Mouse (Mus musculus) layer of hippocampus, adult 9-10 months (tissue): ENCODE data around the gene Aim2.
"Not testable (repeated sequence)": the region's sequence is repeated elsewhere in the genome, so short reads cannot be mapped to it uniquely, and the experiment has no call there.

ENCODE experiments used
- DNase-seq: peaks from one replicate; pipeline ENCODE4 v3.0.0; 2022; ENCODE audit warnings: low spot score

The Aim2 gene

DNA sequence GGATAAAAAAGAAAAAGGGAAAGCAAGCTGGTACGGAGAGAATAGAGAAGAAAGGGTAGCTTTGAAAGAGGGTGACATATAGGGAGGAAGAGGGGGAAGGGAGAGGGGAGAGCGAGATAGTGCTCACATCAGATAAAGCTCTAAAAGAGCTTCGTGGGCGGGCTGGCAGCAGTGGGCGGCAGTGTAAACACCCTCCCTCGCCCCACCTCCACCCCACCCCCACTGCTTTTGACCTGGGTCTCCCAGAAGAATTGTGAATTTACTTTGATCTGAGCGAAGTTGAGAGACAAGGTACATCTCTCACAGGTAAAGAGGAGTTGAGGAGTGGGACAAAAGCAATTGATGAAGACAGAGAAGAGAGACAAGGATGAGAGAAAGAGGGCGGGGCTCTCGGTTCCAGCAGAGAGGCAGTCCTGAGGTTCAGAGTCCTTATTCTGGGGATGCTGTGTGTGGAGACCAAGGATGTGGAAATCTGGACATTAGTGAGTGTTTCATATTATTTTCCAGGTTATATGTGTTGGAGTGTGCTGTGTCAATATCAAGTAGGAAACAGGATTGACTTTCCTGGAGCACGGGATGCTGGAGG is at the start of gene Aim2:
Aim2 (plus strand) TSS at position 508 of the 586 bp plus-strand sequence.
- DNase-seq = no peak

DNA sequence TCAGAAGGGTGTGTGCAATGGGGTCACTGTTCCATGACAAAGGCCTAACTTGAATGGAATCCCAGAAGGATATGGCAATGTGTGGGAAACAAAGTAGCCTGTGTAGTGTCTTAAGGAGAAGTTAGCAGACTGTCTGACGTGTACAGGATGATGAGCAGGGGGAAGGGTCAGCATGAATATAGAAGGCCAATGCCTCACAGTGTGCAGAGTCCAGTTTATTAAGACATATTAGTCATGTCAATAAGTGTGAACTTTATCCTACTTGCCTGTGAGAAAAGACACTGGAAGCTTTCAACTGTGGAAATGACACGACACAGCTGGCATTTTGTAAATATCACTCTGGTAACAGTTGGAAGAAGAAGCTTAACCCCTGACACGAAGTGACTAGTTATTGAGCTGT is 47.9 kb upstream of the Aim2 start:
- DNase-seq = not testable (repeated sequence)

DNA sequence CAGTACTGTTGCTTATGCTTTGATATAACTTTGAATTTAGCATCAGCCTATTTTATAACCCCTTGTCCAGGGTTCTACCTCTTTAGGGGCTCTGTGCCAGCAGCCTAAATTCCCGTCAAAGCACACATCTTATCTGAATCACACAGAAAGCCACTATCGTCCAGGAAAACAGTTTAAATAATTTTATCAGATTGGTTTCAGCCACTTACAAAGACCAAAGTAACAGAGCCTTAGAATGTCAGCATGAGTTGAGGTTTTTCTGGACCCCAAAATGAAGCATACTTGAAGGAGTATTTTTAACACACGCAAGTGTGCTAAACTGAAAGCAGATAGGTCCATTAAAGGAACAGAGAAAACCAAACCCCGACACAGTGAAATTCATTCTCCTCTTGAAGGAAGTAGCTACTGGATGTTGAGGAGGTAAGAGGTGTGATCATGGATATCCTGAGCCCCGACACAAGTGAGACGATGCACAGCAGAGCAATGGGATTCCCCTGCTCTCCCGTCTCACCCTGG is 37.1 kb upstream of the Aim2 start:
- not testable (repeated sequence) for DNase-seq

DNA sequence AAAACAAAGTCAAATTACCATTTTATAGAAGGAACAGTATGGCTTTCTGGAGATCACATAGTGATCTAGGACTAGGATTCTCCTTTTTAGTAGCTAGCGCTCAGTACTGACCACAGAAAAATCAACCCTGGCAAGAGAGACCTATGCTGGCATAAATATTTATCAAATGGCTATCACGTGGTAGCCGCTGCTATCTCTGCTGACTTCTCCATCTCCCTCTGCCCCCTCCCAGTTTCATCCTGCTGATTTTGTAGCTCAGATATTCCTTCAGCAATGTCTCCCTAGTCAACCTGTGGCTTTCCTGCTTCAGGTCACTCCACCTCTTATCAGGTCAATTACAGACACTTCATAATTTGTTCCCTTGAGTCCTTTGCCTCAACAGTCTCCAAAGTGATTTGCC is 35.0 kb upstream of the Aim2 start:
- no peak for DNase-seq

DNA sequence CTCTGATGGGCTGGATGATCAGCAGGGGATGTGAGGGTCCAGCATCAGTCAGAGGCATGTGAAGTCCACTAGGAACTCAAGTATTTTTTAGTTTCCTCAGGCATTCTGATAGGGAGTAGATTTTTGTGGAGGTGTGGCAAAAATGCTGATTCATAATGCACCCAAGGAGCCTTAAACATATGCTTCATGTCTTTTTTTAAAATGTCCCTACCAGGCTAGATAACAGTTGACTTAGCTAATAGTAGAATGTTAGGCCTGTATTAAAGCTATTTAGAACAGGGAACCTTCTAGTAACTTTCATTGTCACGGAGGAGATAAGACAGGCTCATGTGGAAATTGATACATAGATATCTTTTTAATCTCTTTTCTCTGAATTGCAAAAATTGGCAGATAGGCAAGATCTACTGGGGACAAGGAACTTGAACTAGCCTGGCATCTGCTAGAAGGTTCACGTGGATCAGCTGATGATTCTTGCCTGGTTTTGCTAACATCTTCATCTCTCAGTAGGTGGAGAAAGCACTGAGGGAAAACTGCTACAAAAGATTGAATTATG is 32.7 kb upstream of the Aim2 start:
- no peak for DNase-seq

DNA sequence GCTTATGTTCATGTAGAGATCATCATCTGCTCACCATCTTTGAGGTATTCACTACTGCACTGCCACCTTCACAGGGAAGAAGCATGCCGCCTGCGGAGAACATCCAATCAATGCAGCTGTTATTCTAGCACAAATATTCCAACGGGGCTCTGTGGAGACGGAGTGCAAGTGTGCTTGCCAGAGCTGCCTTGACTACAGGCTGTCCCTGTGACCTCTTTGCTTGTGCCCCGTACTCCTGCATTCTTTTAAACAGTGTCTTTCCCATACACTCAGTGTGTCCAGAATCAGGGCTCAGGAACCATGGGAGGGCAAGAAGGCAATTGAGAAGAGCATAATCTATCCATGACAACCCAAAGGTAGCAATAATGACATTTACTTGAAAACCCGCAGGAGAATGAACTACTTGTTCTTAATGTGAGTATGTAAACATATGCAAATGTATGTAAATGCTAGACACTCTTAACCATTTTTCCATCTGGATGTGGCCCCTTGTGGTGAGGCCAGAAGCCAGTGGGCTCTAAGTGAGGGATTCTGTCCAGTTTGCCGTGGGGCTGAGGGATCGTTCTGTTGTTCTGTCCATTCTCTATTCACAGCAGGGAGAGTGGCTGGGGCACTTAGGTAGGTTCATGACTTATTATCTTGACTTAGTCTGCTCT is 29.0 kb upstream of the Aim2 start:
- no peak for DNase-seq

DNA sequence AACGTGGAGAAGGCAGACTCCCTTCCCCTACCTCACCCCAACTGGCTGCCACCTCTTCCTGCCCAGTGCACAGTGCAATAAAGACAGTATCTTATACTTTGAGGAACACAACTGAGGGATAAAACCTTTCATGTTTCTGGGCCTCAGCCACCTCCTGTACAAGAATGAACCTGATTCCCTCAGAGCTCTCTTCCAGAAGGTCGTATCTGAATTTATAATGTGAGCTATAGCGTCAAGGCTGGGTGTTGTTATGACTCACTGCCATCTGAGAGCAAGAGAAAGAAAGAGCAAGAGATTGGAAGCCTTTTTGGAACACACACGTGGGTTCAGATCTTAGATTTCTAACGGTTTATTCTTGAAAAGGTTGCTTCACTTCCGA is 28.4 kb upstream of the Aim2 start:
- no peak for DNase-seq

DNA sequence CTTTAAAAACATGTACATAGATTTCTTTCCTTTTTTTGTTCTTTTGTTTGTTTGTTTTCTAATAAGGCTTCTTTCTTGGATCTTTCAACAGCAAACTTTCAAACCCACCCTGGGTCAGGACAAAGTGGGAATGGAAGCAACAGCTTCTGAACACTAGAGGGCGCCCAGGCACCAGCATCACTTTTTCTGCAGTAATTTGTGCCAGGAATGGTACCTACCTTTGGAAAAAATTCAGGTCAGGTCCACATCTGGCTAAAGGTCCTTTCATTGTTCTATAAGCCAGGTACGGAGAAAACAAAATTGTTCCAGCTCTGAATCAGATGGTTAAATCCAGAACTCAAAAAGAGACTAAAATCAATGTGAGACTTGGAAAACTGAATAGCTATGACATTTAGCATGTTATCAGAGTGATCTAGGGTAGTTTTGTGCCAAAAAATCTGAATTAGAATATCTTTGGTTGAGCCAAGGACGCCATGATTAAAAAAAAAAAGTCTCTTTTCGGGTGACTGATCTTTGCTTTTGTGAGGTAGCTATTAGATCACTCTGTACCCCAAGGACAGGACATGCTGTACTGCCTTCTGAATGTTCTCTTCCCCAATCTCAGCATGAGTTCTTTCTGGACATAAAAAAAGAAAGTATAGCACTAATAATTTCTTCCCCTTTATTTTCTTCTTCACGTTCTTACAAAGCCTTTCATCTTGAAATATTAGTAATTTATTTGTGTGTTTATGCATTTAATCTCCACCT is 26.7 kb upstream of the Aim2 start:
- DNase-seq = no peak

DNA sequence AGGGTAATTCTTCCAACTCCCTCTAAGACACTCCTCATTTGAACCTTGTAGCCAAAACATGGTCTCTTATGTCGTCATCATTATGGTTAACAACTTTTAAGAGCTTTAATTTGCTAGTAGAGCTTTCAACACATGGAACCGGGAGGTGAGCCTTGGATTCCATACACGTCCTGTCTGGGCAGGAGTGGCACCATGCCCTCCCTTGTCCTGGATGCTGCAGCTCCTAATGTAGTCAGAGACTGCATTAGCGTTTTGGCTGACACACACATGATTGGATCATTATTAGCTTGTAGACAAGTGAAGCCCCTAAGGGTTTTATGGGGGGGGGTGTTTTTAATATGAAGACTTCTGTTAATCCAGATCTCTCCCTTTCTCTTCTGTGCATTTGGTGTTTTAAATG is 25.7 kb upstream of the Aim2 start:
- no peak for DNase-seq

DNA sequence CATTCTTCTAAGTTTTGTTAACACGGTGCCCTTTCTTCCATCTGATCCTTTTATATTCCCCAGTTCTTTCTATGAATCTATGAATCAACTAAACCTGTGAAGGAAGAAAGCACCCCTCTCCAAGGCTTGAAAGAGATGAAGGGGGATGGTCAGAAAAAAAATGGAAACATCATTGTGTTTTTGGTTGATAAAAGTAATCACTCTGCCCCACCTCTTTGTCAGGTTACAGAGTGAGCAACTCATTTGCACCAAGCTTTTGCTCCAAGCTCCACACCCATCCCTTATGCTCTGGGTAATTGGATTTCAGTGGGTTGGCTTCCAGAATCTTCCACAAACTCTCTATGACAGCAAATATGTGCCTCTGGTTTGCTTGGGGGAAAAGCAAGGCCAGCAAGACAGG is 25.3 kb upstream of the Aim2 start:
- no peak for DNase-seq

DNA sequence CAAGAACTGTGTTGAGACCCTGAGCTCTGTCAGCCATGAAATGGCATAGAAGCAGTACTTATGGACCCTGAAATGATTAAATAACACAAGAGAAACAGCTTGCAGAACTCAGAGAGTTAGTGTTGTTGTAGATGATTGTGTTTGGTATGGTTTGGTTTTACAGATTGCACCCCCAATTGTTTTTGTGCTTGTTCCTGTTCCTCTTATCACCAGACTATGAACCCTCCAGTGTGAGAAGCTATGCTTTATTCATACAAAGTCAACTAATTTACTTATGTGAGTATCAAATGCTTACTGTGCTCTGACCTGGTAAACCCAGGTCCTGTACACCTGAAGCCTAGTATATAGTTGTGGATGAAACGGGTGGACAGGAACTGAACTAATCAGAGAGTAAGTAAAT is 24.1 kb upstream of the Aim2 start:
- no peak for DNase-seq

DNA sequence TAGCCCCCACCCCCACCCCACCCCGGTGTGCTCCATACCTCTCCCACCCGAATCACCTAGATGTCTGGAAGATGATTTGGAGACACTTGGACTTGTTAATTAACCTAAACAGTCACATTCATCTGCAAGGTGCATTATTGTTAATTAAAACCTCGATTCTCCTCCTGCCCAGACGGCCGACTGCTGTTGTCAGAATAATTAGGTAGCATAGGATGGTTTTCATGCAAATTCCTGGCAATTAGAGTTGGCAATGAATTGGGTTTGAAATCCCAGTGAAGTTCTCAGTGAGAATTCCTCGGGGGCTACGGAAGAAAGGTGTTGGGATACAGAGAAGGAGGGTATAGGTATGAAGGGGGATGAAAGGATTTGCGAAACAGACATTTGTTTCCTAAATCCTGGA is 22.2 kb upstream of the Aim2 start:
- DNase-seq = no peak

DNA sequence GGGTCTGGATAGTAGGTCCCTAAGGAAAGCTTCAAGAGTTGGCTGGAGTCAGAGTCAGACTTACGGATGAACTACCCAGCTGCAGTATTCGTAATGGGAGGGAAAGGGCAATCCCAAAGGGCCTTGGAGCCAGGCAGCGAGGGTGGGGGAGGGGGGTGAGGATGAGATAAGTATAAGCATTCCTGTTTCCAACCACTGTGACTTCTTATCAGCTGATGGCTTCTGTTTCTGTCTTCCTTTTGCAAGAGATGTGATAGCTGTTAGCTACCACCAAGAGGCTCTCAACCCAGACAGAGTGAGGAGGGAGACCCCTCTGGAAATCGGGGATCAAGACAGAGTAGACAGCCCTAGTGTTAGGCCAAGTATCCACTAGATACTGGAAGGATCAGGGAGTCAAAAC is 21.5 kb upstream of the Aim2 start:
- no peak for DNase-seq

DNA sequence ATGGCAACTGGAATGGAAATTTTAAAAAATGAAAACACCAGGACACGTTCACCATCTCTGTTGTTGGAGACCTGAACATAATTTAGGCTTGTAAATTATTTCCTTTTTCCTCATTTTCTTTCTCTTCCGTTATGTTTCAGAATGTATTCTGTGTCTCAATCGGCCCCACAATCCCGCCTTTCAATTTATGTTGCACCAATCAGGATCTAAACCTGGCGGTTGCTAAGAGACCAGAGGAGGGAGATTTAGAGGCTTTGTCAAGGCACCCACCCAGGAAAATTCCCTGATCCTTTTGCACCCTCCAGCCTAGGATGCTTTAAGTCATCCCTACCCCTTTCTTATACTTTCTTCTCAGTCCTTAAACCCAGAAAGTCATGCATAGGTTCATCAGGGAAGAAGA is 20.9 kb upstream of the Aim2 start:
- no peak for DNase-seq

DNA sequence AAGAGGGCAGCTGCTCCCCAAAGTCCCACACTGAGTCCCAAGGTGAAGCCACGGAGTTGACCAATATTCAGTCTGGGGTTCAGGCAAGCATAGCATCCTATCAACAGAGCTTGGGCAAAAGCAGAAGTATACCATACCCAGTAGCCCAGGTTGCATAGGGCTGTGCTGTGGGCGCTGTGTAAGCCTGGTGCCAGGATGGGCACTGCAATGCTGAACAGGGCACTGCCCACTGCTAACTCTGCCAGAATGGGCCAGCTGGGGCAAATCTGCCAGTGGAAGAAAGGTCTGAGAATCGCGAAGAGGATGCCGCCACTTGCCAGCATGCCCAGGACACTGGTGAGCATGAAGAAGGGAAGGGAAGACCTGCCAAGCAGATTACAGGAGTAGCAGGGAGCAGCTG is 18.3 kb upstream of the Aim2 start:
- DNase-seq = no peak

DNA sequence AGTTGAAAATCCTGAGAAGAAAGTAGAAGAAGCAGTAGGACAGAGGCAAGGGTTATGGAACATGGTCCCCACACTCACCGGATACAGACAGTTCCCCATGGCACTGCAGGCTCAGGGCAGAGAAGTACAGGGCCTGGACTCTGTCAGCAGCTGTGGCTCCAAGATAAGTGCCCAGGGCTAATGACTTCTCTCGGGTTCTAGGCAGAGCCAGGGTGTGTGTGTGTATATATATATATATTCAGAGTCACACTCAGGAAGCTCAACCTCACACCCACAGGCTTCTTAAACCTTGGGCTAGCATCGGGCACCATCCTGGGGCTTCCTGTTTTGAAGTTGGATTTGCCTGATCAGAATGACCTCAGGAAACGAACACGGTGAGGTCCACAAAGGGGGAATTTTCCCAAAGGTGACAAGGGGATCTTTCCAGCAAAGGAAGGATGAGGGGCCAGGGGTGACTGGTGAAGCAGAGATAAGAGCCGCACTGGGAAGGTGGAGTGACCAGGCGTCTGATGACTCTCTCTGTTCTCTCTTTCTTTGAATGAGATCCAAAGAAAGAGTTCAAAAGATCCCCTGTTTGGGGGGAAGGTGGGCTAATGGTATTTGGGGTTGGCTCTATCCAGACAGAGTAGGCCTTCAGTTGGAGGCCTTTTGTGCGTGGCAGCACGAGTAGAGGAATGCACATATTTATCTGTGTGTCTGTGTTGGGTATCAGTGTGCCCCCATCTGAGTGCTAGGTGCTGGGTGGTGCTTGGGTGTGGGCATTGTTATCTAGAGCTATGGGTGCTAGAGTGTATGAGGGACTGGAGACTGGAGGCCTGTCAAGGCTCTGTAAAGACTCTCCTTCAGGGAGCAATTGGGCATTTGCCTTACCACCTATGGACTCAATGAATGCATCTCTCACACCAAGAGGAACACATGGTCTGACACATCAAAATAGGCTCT is 17.1 kb upstream of the Aim2 start, which contains the start of gene Ackr1:
Ackr1 (minus strand) TSS at position 439 of the 942 bp plus-strand sequence.
- no peak for DNase-seq

DNA sequence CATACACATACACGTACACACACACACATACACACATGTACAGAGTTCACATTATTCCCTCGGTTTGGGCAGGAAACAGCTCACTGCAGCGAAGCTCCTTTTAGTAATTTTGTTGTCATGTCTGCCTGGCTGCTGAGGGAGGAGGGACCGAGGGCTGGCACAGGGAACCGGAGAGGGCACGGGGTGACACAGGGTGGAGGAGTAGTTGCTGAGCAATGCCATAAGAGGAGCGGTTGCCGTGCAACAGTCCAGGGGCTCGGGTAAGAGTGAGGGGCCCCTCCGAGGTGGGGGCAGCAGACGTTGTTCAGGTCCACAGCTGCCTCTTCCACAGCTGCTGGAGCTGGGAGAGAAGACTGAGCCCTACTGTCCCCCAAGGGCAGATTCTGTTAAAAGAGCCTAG is 14.8 kb upstream of the Aim2 start:
- DNase-seq = no peak

DNA sequence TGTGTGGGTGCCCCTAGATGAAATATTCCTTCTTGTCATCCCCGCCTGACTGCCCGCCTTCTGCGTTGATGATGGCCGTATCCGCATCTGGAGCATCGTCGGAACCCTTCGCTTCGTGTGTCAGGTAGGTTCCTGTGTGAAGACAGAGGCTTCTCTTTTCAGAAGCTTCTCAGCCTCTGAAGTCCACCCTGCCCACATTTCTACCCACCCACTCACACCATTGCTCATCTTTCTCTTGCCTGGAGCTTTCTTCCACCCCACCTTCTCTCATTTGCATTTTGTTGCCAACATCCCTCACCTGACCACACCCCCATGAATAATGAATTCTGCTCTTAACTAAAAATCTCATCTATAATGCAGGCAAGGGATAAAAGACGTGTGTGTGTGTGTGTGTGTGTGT is 13.7 kb upstream of the Aim2 start:
- no peak for DNase-seq

DNA sequence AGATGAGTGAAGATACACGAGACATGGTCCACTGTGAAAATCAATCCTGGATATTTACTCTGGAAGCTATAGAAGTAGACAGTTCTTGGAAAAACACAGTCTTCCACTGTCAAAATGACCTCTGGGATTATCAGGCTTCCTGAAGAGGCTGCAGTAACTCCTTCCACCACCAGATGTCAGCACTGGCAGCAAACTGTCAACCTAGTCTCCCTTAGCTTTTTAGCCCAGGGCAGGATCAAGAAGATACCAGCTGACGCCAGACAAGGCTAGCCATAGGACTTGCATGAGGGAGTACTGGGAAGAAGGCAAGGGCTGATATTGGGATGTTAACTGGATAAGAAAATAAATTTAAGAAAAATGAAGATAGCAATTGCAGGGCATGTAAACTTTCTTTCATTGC is 11.1 kb upstream of the Aim2 start:
- DNase-seq = no peak

DNA sequence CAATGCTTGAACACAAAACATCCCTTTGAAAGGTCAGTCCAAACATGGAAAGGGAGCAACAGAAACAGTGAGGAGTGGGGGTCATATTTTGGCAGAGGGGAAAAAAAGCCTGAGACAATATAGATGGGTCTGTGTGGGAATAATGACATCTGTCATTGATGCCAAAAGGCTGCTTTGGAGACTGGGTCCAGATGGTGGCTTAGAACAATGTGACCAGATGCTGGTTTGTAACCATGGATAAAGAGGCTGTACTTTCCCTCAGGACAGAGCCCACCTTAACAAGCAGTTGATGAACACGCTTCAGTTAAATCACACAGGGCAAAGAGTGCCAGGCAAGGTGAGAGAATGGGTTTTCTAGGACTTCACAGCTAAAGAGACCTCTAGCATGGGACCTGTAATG is 8.3 kb upstream of the Aim2 start:
- no peak for DNase-seq

DNA sequence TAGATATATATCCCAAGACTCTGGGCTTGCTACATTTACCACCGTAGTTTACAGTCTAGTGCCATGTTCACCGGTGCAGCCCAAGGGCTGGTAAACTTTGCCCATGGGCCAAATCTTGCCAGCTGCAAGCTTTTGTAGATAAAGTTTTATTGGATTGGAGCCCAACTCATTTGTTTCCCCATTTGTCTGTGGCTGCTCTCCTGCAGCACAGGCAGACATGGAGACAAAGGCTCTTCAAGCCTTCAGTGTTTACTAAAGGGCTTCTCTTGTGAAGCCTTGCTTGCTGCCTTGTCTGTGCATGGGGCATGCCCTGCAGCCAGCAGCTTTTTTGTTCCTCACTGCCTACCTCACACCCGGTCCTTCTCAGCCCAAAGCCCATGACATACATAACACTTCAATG is 6.7 kb upstream of the Aim2 start:
- DNase-seq = no peak

DNA sequence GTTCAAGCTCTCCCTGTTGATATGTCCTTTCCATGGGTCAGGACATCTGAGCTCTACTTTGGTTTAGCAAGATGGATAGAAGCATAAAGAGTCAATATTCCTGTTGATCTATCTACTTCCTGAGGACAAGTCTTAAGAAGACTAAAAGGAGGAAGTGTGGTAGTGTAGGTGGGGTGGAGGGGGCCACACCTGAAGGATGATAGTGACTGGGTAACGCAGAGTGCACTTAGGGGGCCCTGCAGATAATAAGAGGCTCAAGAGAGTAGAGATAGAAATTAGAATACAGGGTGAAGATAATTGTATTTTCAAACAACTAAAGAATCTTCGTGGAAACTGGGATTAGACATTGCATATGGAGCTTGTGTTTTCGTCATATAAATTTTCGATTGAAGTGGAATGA is 5.6 kb upstream of the Aim2 start:
- no peak for DNase-seq
